Mouse (Mus musculus) lung, postnatal 0 days (tissue): ENCODE measurements around the gene Plpp7.

Source experiments
- CTCF ChIP-seq: IDR thresholded peaks from 2 replicates; pipeline ENCODE4 v1.5.1; 2016; ENCODE audit warnings: antibody characterized with exemption, mild to moderate bottlenecking
- EP300 ChIP-seq: IDR thresholded peaks from 2 replicates; pipeline ENCODE4 v1.6.1; 2016; ENCODE audit warnings: antibody characterized with exemption, mild to moderate bottlenecking, control low read depth

DNA sequence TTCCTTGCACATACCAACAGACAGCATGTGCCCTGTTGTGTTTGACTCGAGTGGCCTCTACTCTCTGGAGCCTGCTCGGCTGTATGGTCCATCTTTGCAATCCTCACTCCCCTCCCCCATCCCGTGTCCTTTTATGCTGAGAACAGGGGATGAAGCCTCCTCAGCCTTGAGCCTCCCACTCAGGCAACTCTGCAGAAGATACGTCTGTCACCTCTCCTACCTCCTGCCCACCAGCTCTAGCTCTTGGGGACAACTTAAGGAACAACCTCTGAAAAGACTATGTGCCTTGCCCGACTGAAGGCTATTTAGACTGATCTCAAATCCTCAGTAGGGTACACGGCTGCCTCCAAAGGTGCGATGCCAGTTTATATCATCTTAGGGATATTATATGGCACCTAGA lies 8.2 kb downstream of the Plpp7 start:
- TF ChIP-seq CTCF (no peak), EP300 (no peak)
